ENCODE assay signal across 9 mouse cellular contexts in the genomic region with DNA sequence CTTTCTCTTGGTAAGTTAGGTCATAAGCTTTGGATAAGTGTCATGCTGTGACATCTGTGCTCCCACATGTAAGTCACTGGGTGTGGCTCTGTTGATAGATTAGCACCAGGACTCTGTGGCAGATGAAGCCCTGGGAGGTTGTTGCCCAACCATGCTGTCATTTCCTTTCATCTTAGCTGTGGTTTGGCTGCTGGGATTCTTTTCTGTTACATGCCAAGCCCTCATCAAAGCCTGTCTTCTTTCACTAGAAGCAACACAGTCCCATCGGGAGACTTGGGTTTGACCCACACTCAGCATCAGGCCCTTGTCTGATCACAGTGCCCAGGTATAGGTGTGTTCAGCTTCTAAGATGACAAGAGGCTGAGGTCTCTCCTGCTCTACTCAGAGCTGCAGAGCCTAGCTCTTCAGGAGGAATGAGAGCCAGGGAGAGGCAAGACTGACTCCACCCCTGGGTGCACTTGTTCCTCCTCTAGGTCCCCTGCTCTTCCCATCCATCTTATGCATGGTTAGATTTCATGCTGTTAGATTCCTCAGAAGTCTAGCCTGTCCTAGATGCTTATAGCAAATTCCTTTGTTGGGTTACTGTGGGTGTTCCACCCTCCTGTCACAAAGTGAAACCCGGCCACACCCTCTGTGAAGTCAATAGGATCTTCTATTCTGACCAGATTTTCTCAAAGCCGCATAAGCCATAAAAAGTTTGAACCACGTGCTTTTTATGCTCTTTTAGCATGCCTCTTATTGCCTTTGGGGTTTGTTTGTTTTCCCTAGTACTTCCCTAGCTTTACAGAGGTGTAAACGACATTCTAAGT. TPM values are rescaled to one million over a fixed set of nuclear protein-coding genes. Genes with fewer than 3 reads are reported as not detected.
DNase-seq lines count a peak whose midpoint lies in the region; ATAC-seq and TF ChIP-seq lines count a peak whose summit lies in the region.
"Had no signal": no experiment of that assay in that cellular context is flagged by ENCODE, and none has a peak within 500 bp of the region (broad histone marks: within the 10 kb centered on the region; RNA-seq: fewer than 3 reads in every experiment).

No protein-coding gene starts in this region.

- no peaks in the 10 kb centered on the region for H3K27me3 ChIP-seq in testis, adult 2 months (ENCODE audit: control insufficient read depth, insufficient read depth, low read length)
- no peaks in the 10 kb centered on the region for H3K27me3 ChIP-seq in stomach, postnatal 0 days (ENCODE audit: control insufficient read depth, insufficient read depth, low read length)
- H3K27me3 ChIP-seq in forebrain, embryonic 16.5 days (replicated peaks; ENCODE audit: control insufficient read depth, insufficient read depth, low read length) = no peaks in the 10 kb centered on the region

- no peaks in the 10 kb centered on the region for H3K9me3 ChIP-seq in stomach, postnatal 0 days (ENCODE audit: control insufficient read depth, low read length)
- no peaks in the 10 kb centered on the region for H3K9me3 ChIP-seq in forebrain, embryonic 16.5 days (ENCODE audit: control insufficient read depth, low read length)

- no peaks in the 10 kb centered on the region for H3K36me3 ChIP-seq in testis, adult 2 months (ENCODE audit: control insufficient read depth, insufficient read depth, low read length)
- H3K36me3 ChIP-seq in stomach, postnatal 0 days (ENCODE audit: control insufficient read depth, insufficient read depth, low read length) = no peaks in the 10 kb centered on the region
- no peaks in the 10 kb centered on the region for H3K36me3 ChIP-seq in forebrain, embryonic 16.5 days (ENCODE audit: control insufficient read depth, insufficient read depth)

- no peak for TF ChIP-seq EP300 in stomach, postnatal 0 days (optimal IDR thresholded peaks at IDR 0.05)

- 34% methylated on average over 5 of the region's 5 CpGs for WGBS in stomach, postnatal 0 days
- 74% methylated on average over 5 of the region's 5 CpGs for WGBS in forebrain, embryonic 16.5 days

- peak overlapping the region; percentile 32; the same call in 1 of the 2 replicates for H3K27ac ChIP-seq in testis, adult 2 months (ENCODE audit: control insufficient read depth, insufficient read depth, low read depth, low read length)
- no peak overlapping the region for H3K27ac ChIP-seq in stomach, postnatal 0 days (replicated peaks)
- H3K27ac ChIP-seq in forebrain, embryonic 16.5 days (ENCODE audit: low read length) = no peak overlapping the region

- H3K9ac ChIP-seq in stomach, postnatal 0 days (ENCODE audit: low read length) = no peak overlapping the region
- H3K9ac ChIP-seq in forebrain, embryonic 16.5 days (replicated peaks; ENCODE audit: low read depth, low read length) = no peak overlapping the region

- no peak for TF ChIP-seq CTCF in testis, adult 2 months (IDR thresholded peaks at IDR 0.05; ENCODE audit: control insufficient read depth, insufficient read depth, insufficient replicate concordance, low read depth, low read length)
- no peak for TF ChIP-seq CTCF in stomach, postnatal 0 days (IDR thresholded peaks at IDR 0.05; ENCODE audit: low read depth)

- no peak for DNase-seq in testis, postnatal 10 days (ENCODE audit: low spot score)
- peak; percentile 32 for DNase-seq in lung, postnatal 10 days
- DNase-seq in stomach, postnatal 0 days (ENCODE audit: low spot score) = no peak
- no peak for DNase-seq in urinary bladder, postnatal 4 days (ENCODE audit: low spot score in 2 of 2)
- DNase-seq in right cerebral cortex, adult 18-20 months = no peak
- DNase-seq: adrenal gland, postnatal 25 days had no signal

- no peaks in the 10 kb centered on the region for H3K4me1 ChIP-seq in testis, adult 2 months (ENCODE audit: control insufficient read depth, insufficient read depth, low read length)
- no peaks in the 10 kb centered on the region for H3K4me1 ChIP-seq in stomach, postnatal 0 days (replicated peaks; ENCODE audit: control insufficient read depth, insufficient read depth)
- no peaks in the 10 kb centered on the region for H3K4me1 ChIP-seq in forebrain, embryonic 16.5 days (replicated peaks; ENCODE audit: control insufficient read depth, insufficient read depth, low read length)

- H3K4me2 ChIP-seq in stomach, postnatal 0 days (replicated peaks; ENCODE audit: low read depth) = no peak overlapping the region
- no peak overlapping the region for H3K4me2 ChIP-seq in forebrain, embryonic 16.5 days (ENCODE audit: low read length)

- TF ChIP-seq POLR2A in testis, adult 2 months (IDR thresholded peaks at IDR 0.05; ENCODE audit: control insufficient read depth, low read depth, low read length) = 0 out of 2 replicates have a peak, but pooled peaks have one; percentile 7

- no peak overlapping the region for H3K4me3 ChIP-seq in testis, adult 2 months (ENCODE audit: control insufficient read depth, low read depth, low read length)
- H3K4me3 ChIP-seq in stomach, postnatal 0 days (ENCODE audit: low read depth, low read length) = no peak overlapping the region
- H3K4me3 ChIP-seq in forebrain, embryonic 16.5 days (replicated peaks; ENCODE audit: low read length) = no peak overlapping the region

- peak; percentile 93 for ATAC-seq in erythroid progenitor cell, adult 5-6 weeks (replicated peaks; ENCODE audit: low FRiP score, poor library complexity, severe bottlenecking)
- 0 out of 2 replicates have a peak, but pooled peaks have one; percentile 40 for ATAC-seq in stomach, postnatal 0 days (ENCODE audit: low FRiP score, low TSS enrichment)
- ATAC-seq in forebrain, embryonic 16.5 days = no peak

RNA-seq across cellular contexts. Expression of a gene that starts 17.3 kb away (rescaled TPM):
- 52.0 and 62.0 TPM in 2 replicates for polyA plus RNA-seq in testis, adult 2 months (2012; rRNA removed)
- total RNA-seq in erythroid progenitor cell, adult 5-6 weeks (2015; ENCODE audit: low replicate concordance) = 20.5 and 23.1 TPM in 2 replicates
- total RNA-seq in erythroid progenitor cell, adult 5-6 weeks (2017; ENCODE audit: low replicate concordance) = 16.7 and 19.8 TPM in 2 replicates
- polyA plus RNA-seq in stomach, postnatal 0 days (2015; fragmentation: Nextera tagmentation; extraction: Ambion mirVana) = 14.0 and 15.0 TPM in 2 replicates
- polyA plus RNA-seq in forebrain, embryonic 16.5 days (2015; fragmentation: Nextera tagmentation; extraction: Ambion mirVana) = 22.8 and 23.2 TPM in 2 replicates
